Mouse (Mus musculus): ENCODE data around the gene Atp6v0b. TPM values are rescaled to one million over a fixed set of nuclear protein-coding genes. Genes with fewer than 3 reads are reported as not detected.

Atp6v0b gene
- total RNA-seq, 1 experiment from 2014 or later = 65.8 TPM

DNA sequence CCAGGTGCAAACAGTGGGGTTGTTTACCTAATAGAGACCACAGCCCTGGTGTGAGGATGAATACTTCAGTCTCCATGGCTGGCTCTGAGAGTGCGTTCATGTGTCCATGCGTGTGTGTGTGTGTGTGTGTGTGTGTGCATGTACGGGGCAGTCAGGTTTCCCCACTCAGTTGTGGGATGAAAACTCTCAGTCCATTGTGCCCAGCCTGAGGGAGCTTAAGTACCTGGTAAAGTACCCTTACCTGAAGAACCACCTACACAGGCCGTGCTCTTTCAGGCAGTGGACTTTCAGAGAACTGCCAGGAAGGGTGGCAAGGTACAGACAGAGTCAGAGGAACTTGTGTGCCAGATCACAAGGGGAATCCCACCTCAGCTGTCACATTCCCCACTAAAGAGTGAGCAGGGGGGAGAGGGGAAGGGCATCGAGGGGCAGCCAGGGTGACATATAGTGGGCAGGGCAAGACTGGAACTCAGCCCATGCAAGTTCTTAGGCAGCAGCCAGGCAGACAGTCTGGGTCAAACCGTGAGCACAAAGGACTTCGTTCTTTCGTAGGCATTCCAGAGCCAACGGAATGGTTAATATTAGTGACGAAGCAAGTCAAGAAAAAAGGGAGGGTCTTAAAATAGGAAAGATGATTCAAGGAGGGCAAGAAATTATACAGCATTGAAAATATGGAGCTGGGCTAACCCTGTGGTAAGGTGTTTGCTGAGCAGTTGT lies 34.8 kb downstream of the Atp6v0b start:
- ATAC-seq (replicated peaks in 1 of 2; ENCODE audit: insufficient read depth in 1 of 2, low FRiP score in 2 of 2, low TSS enrichment in 1 of 2, low read depth in 1 of 2, poor library complexity in 2 of 2, severe bottlenecking in 2 of 2) = no peak

DNA sequence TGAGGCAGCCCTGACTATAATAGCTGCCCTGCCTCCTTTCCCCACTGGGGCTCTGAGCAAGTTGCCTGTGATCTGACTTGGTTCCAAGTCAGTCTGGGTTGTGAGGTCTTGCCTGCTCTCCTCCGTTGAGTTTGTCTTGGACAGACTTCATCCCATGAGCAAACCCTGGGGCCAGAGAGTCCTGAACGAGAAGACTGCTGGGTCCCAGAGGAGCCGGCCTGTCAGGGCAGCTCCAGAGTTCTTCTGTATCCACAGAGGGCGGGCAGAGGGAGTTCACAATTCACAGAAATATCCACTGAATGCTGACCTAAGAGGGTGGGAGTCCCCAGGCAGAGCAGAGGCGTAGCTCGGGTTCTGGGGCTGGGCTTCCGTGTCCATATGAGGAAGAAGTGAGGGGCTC lies 36.3 kb downstream of the Atp6v0b start:
- ATAC-seq (replicated peaks in 1 of 2; ENCODE audit: insufficient read depth in 1 of 2, low FRiP score in 2 of 2, low TSS enrichment in 1 of 2, low read depth in 1 of 2, poor library complexity in 2 of 2, severe bottlenecking in 2 of 2) = no peak

DNA sequence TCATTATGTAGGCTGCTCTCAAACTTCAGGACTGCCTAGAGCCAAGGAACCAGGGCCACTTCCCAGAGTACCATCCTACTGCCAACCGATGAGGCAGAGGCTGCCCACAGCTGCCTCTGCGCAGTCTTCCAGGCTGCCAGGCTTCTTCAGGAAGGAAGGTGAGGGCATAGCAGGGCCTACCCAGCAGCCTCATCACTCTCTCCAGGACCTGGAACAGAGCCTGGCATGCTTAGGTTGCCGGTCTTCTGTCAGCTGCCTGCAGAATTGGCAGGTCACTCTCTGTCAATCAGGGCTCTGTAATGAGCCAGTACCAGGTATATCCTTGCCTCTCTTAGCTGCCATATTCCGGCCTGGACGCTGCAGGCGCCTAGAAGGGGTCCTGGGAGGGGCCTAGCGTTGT lies 37.0 kb downstream of the Atp6v0b start:
- ATAC-seq (replicated peaks in 1 of 2; ENCODE audit: insufficient read depth in 1 of 2, low FRiP score in 2 of 2, low TSS enrichment in 1 of 2, low read depth in 1 of 2, poor library complexity in 2 of 2, severe bottlenecking in 2 of 2) = no peak

DNA sequence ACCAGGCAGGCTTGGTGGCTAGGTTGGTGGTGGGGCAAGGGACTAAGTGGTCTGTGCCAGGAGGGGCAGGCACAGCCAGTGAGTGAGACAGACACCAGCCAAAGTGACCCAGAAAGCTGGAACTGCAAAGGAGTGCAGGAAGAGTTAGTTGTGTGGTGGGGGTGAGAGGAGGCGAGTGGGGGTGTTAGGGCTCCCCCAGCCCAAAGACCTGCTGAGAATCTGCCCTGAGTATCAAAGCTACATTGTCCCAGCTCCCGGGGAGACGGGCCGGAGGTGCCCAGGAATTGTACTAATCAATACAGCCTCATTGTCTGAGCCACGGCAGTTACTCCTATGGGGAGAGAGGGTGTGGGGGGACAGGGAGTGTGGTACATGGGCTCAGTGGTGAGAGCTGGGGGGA lies 37.6 kb downstream of the Atp6v0b start:
- ATAC-seq (replicated peaks in 1 of 2; ENCODE audit: insufficient read depth in 1 of 2, low FRiP score in 2 of 2, low TSS enrichment in 1 of 2, low read depth in 1 of 2, poor library complexity in 2 of 2, severe bottlenecking in 2 of 2) = no peak

DNA sequence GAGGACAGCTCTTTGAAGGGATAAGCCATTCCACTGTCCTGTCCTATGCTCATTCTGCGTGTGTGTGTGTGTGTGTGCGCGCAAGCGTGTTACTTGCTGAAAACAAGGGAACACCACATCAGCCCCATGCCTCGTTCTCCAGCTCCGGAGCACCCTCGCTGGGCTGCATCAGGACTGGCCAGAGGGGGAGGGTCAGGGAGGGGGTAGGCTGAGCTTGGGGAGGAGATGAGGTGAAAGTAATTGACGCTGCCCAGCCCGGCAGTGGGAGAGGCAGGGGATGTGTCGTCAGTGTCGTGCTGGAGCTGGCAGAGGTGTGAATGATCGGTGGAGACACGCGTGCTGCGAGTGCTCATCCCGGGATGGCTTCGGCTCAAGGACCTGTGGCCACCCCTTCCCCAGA lies 38.1 kb downstream of the Atp6v0b start:
- ATAC-seq (replicated peaks in 1 of 2; ENCODE audit: insufficient read depth in 1 of 2, low FRiP score in 2 of 2, low TSS enrichment in 1 of 2, low read depth in 1 of 2, poor library complexity in 2 of 2, severe bottlenecking in 2 of 2) = no peak

DNA sequence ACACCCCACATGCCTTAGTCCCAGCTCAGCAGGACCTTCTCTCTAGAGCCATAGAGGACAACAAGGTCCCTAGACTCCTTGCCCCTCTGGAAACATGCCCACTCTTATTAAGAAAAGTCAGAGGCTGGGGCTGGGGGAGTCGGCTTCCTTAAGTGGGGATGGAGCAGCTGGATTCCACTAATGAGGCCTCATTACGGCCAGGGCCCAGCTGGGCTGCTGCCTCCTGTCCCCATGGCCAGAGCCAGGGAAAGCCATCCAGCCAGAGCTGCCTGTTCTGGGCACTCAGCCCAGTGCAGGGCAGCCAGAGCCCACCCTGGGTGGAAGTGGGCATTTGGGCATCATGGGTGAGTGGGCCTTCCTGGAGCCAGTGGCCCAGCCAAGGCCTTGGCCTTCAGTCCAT lies 40.1 kb downstream of the Atp6v0b start:
- ATAC-seq (replicated peaks in 1 of 2; ENCODE audit: insufficient read depth in 1 of 2, low FRiP score in 2 of 2, low TSS enrichment in 1 of 2, low read depth in 1 of 2, poor library complexity in 2 of 2, severe bottlenecking in 2 of 2) = no peak

DNA sequence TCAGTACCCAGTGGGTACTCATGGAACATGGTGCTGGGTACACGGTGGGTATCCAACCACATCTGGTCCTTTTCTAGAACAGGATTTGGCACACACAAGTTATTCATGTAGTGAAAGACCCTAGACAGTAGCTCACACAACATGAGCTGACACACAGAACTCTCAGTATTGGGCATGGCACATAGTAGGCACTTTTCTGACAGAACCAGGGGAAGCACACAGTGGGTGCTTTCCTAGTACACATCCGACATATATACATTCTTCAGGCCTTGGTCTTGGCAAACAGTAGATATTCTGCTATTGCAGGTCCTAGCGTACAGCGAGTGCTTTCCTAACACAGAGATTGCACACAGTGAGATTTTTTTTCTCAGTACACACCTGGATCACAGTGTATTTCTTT lies 40.9 kb downstream of the Atp6v0b start:
- ATAC-seq (replicated peaks in 1 of 2; ENCODE audit: insufficient read depth in 1 of 2, low FRiP score in 2 of 2, low TSS enrichment in 1 of 2, low read depth in 1 of 2, poor library complexity in 2 of 2, severe bottlenecking in 2 of 2) = no peak

DNA sequence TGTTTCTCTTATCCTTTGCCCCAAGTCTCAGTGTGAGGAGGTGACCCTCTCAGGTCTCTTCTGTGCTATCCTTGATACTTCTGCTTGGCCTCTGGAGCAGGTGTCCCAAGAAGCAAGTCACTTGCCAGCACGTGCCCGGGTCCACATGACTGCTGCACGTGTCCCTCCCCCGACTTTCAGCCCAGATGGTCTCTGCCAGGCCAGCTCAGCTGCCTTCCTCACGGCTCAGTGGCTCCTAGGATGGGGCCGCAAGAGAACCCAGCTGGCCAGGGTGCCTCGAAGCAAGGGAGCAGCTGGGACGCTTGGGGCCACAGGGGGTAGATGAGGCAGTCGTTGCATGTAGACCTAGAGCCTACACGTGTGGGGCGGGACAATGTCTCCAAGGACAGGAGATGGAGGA lies 41.8 kb downstream of the Atp6v0b start:
- no peak for ATAC-seq (replicated peaks in 1 of 2; ENCODE audit: insufficient read depth in 1 of 2, low FRiP score in 2 of 2, low TSS enrichment in 1 of 2, low read depth in 1 of 2, poor library complexity in 2 of 2, severe bottlenecking in 2 of 2)

DNA sequence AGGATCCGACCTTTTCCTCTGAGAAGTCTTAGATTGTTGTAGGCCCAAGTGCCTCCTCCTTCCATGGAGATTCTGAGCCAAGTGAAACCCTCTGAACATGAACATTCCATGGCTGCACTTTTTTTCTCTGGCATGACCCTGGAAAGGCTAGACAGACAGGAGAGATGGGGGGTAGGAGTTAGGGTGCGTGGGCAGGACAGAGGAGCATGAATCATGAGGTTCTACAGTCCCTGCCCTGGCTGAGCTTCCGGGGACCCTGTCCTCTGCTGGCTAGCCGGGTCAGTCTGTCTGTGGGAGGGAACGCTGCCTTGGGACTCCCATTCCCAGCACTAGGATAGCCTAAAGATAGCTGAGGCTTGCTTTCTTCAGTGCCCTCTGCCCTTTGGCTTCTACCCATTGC lies 42.7 kb downstream of the Atp6v0b start:
- no peak for ATAC-seq (replicated peaks in 1 of 2; ENCODE audit: insufficient read depth in 1 of 2, low FRiP score in 2 of 2, low TSS enrichment in 1 of 2, low read depth in 1 of 2, poor library complexity in 2 of 2, severe bottlenecking in 2 of 2)

DNA sequence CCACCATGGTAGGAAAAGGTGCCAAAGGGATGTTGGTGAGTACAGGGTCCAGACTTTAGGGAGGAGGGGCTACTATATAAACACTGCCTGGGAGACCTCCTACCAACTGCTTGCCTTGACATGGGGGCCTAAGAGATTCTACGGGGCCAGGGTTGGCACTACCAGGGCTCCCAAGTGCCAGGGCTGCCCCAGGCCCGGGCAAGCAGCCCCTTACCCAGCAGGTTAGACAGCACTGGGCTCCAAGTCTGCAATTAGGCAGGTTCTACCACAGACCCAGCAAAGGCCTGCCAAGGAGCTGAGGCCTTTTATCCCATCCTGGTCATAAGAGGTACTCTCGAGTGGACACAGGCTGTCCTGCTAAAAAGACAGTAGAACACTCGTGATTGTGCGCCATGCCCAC lies 44.0 kb downstream of the Atp6v0b start:
- ATAC-seq (replicated peaks in 1 of 2; ENCODE audit: insufficient read depth in 1 of 2, low FRiP score in 2 of 2, low TSS enrichment in 1 of 2, low read depth in 1 of 2, poor library complexity in 2 of 2, severe bottlenecking in 2 of 2) = no peak

DNA sequence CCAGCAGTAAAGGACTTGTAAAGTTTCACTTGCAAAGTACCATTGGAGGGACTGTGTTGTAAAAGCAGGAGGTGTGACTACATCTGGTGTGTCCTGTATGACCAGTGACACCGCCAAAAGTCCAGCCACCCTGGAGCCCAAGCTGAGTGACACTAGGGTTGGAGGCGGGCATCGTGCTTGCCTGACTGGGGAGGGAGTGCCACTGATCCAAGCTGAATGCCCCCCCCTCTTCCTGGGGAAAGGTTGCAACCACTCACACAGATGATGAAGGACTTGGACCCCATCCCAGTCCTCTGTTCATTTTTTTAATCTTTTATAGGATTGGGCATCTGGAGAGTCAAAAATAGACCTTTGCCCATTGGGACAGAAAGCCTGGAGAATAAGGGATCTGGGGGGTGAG lies 45.6 kb downstream of the Atp6v0b start:
- no peak for ATAC-seq (replicated peaks in 1 of 2; ENCODE audit: insufficient read depth in 1 of 2, low FRiP score in 2 of 2, low TSS enrichment in 1 of 2, low read depth in 1 of 2, poor library complexity in 2 of 2, severe bottlenecking in 2 of 2)

DNA sequence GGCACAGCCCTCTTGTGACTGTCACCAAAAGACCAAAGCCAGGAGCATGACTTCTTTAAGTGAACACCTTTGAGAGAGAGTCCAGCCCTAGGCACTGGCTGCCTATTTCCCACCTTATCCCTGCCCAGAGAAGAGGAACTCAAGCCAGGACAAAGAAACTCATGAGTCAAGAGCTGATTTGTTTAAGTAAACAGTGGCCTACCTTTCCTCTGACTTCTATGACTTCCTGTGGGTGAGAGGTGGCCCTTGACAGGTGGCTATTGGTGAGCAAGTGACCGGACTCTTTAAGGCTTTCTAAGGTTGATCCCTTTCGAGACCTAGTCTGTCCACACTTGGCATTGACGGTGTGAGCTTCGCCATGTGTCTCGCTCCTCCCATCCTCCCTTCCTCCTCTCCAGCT lies 46.3 kb downstream of the Atp6v0b start:
- ATAC-seq (replicated peaks in 1 of 2; ENCODE audit: insufficient read depth in 1 of 2, low FRiP score in 2 of 2, low TSS enrichment in 1 of 2, low read depth in 1 of 2, poor library complexity in 2 of 2, severe bottlenecking in 2 of 2) = no peak

DNA sequence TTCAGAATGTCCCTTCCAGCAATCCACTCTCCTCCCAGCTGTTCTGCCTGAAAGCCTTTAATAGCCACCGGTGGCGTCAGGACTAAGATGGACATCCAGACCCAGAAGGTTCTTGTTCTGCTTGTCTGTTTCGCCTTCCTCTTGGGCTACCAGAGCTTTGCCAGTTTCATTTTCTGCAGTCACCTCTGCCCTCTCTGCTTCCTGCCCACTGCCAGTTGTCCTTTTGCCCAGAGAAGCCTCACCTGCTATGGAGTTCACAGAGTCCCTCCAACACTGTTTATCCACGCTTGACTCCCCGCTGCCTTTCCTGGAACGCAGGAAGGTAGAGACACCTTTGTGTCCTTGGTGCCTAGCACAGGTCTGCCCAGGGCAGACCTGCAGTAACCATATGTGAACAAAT lies 47.8 kb downstream of the Atp6v0b start:
- no peak for ATAC-seq (replicated peaks in 1 of 2; ENCODE audit: insufficient read depth in 1 of 2, low FRiP score in 2 of 2, low TSS enrichment in 1 of 2, low read depth in 1 of 2, poor library complexity in 2 of 2, severe bottlenecking in 2 of 2)

DNA sequence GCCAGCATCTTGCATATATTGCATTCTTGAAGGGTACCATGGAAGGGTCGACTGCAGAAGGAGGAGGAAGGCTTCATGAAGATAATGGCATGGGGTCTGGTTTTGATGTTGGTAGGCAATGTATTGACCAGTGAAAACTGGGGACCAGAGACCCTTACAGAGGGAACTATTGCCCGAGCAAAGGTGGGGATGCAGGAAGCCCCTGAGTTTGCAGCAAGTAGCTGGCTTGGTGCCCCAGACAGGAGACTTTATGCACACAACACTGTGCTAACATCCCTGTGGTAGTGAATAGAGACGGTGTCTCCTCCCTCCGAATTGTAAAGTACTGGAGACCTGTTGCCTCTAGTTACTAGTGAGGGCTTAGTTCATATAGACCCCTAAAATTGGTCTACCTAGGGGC lies 49.9 kb downstream of the Atp6v0b start:
- ATAC-seq (replicated peaks in 1 of 2; ENCODE audit: insufficient read depth in 1 of 2, low FRiP score in 2 of 2, low TSS enrichment in 1 of 2, low read depth in 1 of 2, poor library complexity in 2 of 2, severe bottlenecking in 2 of 2) = no peak

DNA sequence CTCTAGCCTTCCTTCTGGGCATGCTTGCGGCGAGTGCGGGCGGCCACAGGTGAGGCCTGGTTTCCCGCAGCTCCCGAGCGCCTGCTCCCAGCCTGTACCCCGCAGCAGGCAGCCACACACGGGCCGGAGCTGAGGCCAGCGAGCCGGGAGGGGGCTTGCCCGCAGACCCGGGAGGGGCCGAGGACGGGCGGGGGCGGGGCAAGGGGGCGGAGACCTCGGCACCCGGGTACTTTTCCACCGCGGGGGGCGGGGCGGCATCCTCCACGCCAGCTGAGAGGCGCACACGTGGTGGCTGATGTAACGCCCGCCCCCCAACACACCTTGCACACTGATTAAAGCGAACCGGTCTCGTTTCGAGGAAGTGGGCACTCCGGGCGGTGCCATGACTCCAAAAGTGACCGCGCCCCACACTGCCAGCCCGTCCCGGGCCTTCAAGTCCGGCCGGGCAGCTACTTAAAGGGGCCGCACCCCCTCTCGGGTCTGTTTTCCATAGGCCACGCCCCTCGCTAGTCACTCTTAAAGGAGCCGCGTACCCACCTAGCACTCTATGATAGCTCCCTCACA lies 50.8 kb downstream of the Atp6v0b start:
- ATAC-seq (replicated peaks in 1 of 2; ENCODE audit: insufficient read depth in 1 of 2, low FRiP score in 2 of 2, low TSS enrichment in 1 of 2, low read depth in 1 of 2, poor library complexity in 2 of 2, severe bottlenecking in 2 of 2) = peak; percentile 61 to 73

DNA sequence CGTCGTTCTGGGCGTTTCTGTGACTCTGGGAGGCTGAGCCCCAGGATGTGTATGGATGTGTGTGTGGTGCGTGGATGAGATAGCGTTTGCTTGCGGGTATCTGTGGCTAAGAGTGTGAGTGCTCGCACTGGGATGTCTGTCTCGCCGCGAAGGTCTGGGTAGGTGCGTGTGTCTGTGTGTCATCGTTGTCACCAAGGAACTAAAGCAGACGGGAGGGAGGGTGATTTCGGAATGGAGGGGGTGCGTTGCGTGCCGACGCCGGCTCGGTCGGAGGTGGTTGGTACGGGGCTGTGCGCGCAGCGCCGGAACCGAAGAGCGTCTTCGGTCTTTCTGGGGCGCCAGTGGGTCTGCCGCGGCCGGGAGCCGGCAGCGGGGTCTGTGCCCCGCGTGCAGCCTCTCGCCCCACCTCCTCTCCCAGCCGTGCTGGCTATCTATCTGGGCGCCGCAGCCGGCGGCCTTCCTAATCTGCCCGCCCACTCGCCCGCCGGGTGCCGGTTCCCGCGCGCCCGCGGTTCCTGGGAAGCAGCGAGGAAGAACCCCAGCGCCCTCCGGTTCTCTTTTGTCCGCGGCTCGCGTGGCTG lies 51.5 kb downstream of the Atp6v0b start:
- ATAC-seq (replicated peaks in 1 of 2; ENCODE audit: insufficient read depth in 1 of 2, low FRiP score in 2 of 2, low TSS enrichment in 1 of 2, low read depth in 1 of 2, poor library complexity in 2 of 2, severe bottlenecking in 2 of 2) = peak in 1 of 2 experiments; percentile 14; a peak in 1 of 4 replicates

DNA sequence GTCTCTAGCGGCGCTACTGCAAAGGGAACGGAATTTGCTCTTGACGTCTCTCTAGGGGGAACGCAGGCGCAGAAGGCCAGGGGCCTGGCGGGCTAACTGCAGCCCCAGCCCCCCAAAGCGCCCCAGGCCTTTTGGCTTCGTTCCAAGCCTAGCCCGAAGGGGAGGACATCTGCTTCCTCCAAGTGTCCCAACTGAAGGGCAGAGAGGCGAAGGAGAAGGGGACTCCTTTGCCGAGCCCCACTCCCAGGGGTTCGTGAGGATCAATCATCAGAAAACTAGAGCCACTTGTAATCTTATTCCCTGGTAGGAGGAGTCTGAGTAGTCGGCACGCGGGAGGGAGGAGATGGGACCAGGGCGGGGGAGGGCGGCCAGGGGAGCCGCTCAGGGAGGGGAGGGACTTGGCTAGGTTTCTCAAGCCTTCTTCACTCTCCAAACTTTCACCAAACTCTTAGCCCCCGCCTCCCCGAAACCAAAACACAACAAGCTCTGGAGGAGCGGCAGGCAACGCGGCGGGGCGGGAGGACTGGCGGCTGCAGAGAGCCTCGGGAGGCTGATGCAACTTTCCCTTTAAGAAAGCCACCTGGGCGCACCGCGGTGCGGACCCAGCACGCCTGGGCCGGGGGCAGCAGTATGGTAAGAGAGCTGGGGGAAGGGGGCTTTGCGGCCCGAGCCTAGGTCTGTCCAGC lies 52.1 kb downstream of the Atp6v0b start:
- ATAC-seq (replicated peaks in 1 of 2; ENCODE audit: insufficient read depth in 1 of 2, low FRiP score in 2 of 2, low TSS enrichment in 1 of 2, low read depth in 1 of 2, poor library complexity in 2 of 2, severe bottlenecking in 2 of 2) = peak; percentile 44 to 48

DNA sequence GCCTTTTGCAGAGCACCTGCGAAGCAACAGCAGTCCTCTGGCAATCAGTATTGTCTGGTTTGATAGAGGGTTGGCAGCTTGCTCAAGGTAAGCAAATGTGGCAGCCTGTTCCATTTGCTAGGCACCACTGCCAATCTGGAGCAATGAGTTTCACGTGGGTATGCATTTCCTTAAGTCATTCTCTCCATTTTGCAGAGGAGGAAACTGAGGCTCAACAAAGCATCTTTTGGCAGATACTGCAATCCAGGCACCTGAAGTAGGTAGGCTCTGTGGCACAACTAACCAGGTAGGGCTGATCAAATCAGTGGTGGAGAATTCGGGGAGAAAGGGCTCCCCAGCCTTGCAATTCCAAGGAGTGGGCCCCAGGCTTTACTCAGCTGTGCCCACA lies 52.7 kb downstream of the Atp6v0b start, which contains the start of gene Slc6a9:
Gene Slc6a9 (plus strand): TSS at position 50 of the 388 bp plus-strand sequence.
- no peak for ATAC-seq (replicated peaks in 1 of 2; ENCODE audit: insufficient read depth in 1 of 2, low FRiP score in 2 of 2, low TSS enrichment in 1 of 2, low read depth in 1 of 2, poor library complexity in 2 of 2, severe bottlenecking in 2 of 2)
